Mouse (Mus musculus): ENCODE data around the gene Rbfox3. TPM values are rescaled to one million over a fixed set of nuclear protein-coding genes. Genes with fewer than 3 reads are reported as not detected.

Gene Rbfox3
- polyA plus RNA-seq, 1 experiment from 2014 or later = 31.7 TPM

GRCm38 (mm10) chr11:118574418-118574817, 337.0 kb downstream of the Rbfox3 start:
- Histone ChIP-seq H3K4me2 (ENCODE audit: low read length) (no peak overlapping the region), H3K27ac (replicated peaks; ENCODE audit: low read depth, low read length) (no peak overlapping the region), H3K36me3 (ENCODE audit: control insufficient read depth, insufficient read depth, low read length) (no peaks in the 10 kb centered on the region), H3K4me1 (ENCODE audit: control insufficient read depth, insufficient read depth, low read length) (peaks cover 22% of the 10 kb centered on the region; the same call in 1 of the 2 replicates), H3K9ac (replicated peaks; ENCODE audit: low read length) (no peak overlapping the region), H3K27me3 (ENCODE audit: control insufficient read depth, insufficient read depth, low read length) (peaks cover 30% of the 10 kb centered on the region), H3K4me3 (replicated peaks; ENCODE audit: low read depth, low read length) (no peak overlapping the region), H3K9me3 (ENCODE audit: control insufficient read depth, low read length) (no peaks in the 10 kb centered on the region)
- no peak for DNase-seq
- 84% methylated on average over 5 of the region's 5 CpGs for WGBS
- ATAC-seq (ENCODE audit: low FRiP score, low TSS enrichment) = no peak

- Histone ChIP-seq H3K4me3 (replicated peaks; ENCODE audit: low read depth, low read length) (no peak overlapping the region), H3K9ac (replicated peaks; ENCODE audit: low read length) (no peak overlapping the region), H3K36me3 (ENCODE audit: control insufficient read depth, insufficient read depth, low read length) (no peaks in the 10 kb centered on the region), H3K27ac (replicated peaks; ENCODE audit: low read depth, low read length) (no peak overlapping the region), H3K9me3 (ENCODE audit: control insufficient read depth, low read length) (no peaks in the 10 kb centered on the region), H3K4me2 (ENCODE audit: low read length) (no peak overlapping the region), H3K27me3 (ENCODE audit: control insufficient read depth, insufficient read depth, low read length) (peaks cover 38% of the 10 kb centered on the region), H3K4me1 (ENCODE audit: control insufficient read depth, insufficient read depth, low read length) (peaks cover 30% of the 10 kb centered on the region; the same call in 1 of the 2 replicates)
- DNase-seq = peak; percentile 87
- 0% methylated on average over 3 of the region's 3 CpGs for WGBS
- ATAC-seq (ENCODE audit: low FRiP score, low TSS enrichment) = no peak
Measured at GRCm38 (mm10) chr11:118573569-118573968, 337.8 kb downstream of the Rbfox3 start.

DNA sequence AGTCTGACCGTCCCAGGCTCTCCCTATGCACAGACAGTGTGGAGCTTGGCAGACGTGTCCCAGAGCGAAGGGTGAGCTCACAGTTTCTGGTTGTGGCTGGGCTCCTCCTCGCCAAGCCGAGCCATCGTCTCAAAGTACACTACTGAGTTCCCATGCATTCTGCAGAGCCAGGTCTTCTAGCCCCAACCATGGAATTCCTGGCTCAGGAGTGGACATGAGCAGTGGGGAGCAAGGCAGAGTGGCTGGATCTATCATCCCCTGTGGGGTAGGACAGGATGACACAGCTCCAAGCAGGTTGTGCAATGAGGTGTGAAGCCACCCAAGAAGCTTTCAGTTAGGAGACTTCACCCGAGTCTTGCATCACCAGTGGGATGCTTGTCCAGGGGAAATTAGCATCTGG, 338.4 kb downstream of the Rbfox3 start:
- Histone ChIP-seq H3K4me2 (ENCODE audit: low read length) (no peak overlapping the region), H3K9ac (replicated peaks; ENCODE audit: low read length) (no peak overlapping the region), H3K9me3 (ENCODE audit: control insufficient read depth, low read length) (no peaks in the 10 kb centered on the region), H3K36me3 (ENCODE audit: control insufficient read depth, insufficient read depth, low read length) (no peaks in the 10 kb centered on the region), H3K4me3 (replicated peaks; ENCODE audit: low read depth, low read length) (no peak overlapping the region), H3K4me1 (ENCODE audit: control insufficient read depth, insufficient read depth, low read length) (peaks cover 31% of the 10 kb centered on the region; the same call in 1 of the 2 replicates), H3K27me3 (ENCODE audit: control insufficient read depth, insufficient read depth, low read length) (peaks cover 44% of the 10 kb centered on the region), H3K27ac (replicated peaks; ENCODE audit: low read depth, low read length) (no peak overlapping the region)
- WGBS = 66% methylated on average over 7 of the region's 7 CpGs
- DNase-seq (no peak), ATAC-seq (ENCODE audit: low FRiP score, low TSS enrichment) (no peak)

- Histone ChIP-seq H3K36me3 (ENCODE audit: control insufficient read depth, insufficient read depth, low read length) (no peaks in the 10 kb centered on the region), H3K27ac (replicated peaks; ENCODE audit: low read depth, low read length) (0 out of 2 replicates have a peak overlapping the region, but pooled peaks have one; percentile 8), H3K27me3 (ENCODE audit: control insufficient read depth, insufficient read depth, low read length) (peaks cover 45% of the 10 kb centered on the region), H3K9me3 (ENCODE audit: control insufficient read depth, low read length) (no peaks in the 10 kb centered on the region), H3K4me1 (ENCODE audit: control insufficient read depth, insufficient read depth, low read length) (peaks cover 15% of the 10 kb centered on the region; the same call in 1 of the 2 replicates), H3K4me3 (replicated peaks; ENCODE audit: low read depth, low read length) (peak overlapping the region; percentile 46), H3K4me2 (ENCODE audit: low read length) (peak overlapping the region; percentile 88), H3K9ac (replicated peaks; ENCODE audit: low read length) (peak overlapping the region; percentile 50)
- WGBS = 0% methylated on average over 27 of the region's 27 CpGs
- ATAC-seq (ENCODE audit: low FRiP score, low TSS enrichment) (no peak), DNase-seq (peak; percentile 59)
Measured at GRCm38 (mm10) chr11:118570164-118570563, 341.2 kb downstream of the Rbfox3 start.

GRCm38 (mm10) chr11:118569571-118570062, 341.8 kb downstream of the Rbfox3 start:
- DNase-seq (peak; percentile 69), ATAC-seq (ENCODE audit: low FRiP score, low TSS enrichment) (no peak; the same call in 1 of the 2 replicates)
- Histone ChIP-seq H3K4me1 (ENCODE audit: control insufficient read depth, insufficient read depth, low read length) (peaks cover 15% of the 10 kb centered on the region; the same call in 1 of the 2 replicates), H3K4me2 (ENCODE audit: low read length) (peak overlapping the region; percentile 88), H3K36me3 (ENCODE audit: control insufficient read depth, insufficient read depth, low read length) (no peaks in the 10 kb centered on the region), H3K27ac (replicated peaks; ENCODE audit: low read depth, low read length) (0 out of 2 replicates have a peak overlapping the region, but pooled peaks have one; percentile 8), H3K9ac (replicated peaks; ENCODE audit: low read length) (peak overlapping the region; percentile 50), H3K9me3 (ENCODE audit: control insufficient read depth, low read length) (no peaks in the 10 kb centered on the region), H3K27me3 (ENCODE audit: control insufficient read depth, insufficient read depth, low read length) (peaks cover 45% of the 10 kb centered on the region), H3K4me3 (replicated peaks; ENCODE audit: low read depth, low read length) (peak overlapping the region; percentile 46)
- WGBS = under 1% methylated on average over 33 of the region's 51 CpGs

DNA sequence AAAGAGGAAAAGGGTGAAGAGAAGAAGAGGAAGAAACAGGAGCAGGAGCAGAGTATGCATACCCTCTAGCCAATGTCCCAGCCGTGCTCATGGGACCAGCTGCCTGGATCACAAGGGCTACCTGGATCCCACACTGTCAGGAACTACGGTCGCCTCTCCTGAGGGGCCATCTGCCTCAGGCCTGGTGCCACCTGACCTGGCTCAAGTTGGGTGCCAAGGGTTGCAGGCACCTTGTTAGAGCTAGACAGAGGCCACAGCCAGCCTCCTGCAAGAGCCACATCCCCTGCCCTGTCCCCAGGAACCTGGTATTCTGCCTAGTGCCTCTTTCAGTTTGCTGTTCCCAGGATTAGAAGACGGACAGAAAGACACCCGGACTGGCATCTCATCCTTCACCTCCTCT, 347.5 kb downstream of the Rbfox3 start:
- 91% methylated on average over 5 of the region's 5 CpGs for WGBS
- H3K9ac ChIP-seq (replicated peaks; ENCODE audit: low read length) = no peak overlapping the region
- no peak overlapping the region for H3K27ac ChIP-seq (replicated peaks; ENCODE audit: low read depth, low read length)
- H3K4me2 ChIP-seq (ENCODE audit: low read length) = no peak overlapping the region
- no peaks in the 10 kb centered on the region for H3K9me3 ChIP-seq (ENCODE audit: control insufficient read depth, low read length)
- no peaks in the 10 kb centered on the region for H3K36me3 ChIP-seq (ENCODE audit: control insufficient read depth, insufficient read depth, low read length)
- no peak overlapping the region for H3K4me3 ChIP-seq (replicated peaks; ENCODE audit: low read depth, low read length)
- ATAC-seq (ENCODE audit: low FRiP score, low TSS enrichment) (no peak), DNase-seq (no peak)
- 0 out of 2 replicates have a peak, but pooled peaks cover 4% of the 10 kb centered on the region for H3K4me1 ChIP-seq (ENCODE audit: control insufficient read depth, insufficient read depth, low read length)
- H3K27me3 ChIP-seq (ENCODE audit: control insufficient read depth, insufficient read depth, low read length) = peaks cover 10% of the 10 kb centered on the region; the same call in 1 of the 2 replicates

GRCm38 (mm10) chr11:118562847-118563246, 348.6 kb downstream of the Rbfox3 start:
- DNase-seq = no peak
- H3K4me3 ChIP-seq (replicated peaks; ENCODE audit: low read depth, low read length) = no peak overlapping the region
- no peak for ATAC-seq (ENCODE audit: low FRiP score, low TSS enrichment)
- no peak overlapping the region for H3K4me2 ChIP-seq (ENCODE audit: low read length)
- H3K9ac ChIP-seq (replicated peaks; ENCODE audit: low read length) = no peak overlapping the region
- no peaks in the 10 kb centered on the region for H3K9me3 ChIP-seq (ENCODE audit: control insufficient read depth, low read length)
- H3K27ac ChIP-seq (replicated peaks; ENCODE audit: low read depth, low read length) = no peak overlapping the region
- 90% methylated on average over 4 of the region's 4 CpGs for WGBS
- no peaks in the 10 kb centered on the region for H3K36me3 ChIP-seq (ENCODE audit: control insufficient read depth, insufficient read depth, low read length)
- H3K27me3 ChIP-seq (ENCODE audit: control insufficient read depth, insufficient read depth, low read length) = no peaks in the 10 kb centered on the region
- no peaks in the 10 kb centered on the region for H3K4me1 ChIP-seq (ENCODE audit: control insufficient read depth, insufficient read depth, low read length)

DNA sequence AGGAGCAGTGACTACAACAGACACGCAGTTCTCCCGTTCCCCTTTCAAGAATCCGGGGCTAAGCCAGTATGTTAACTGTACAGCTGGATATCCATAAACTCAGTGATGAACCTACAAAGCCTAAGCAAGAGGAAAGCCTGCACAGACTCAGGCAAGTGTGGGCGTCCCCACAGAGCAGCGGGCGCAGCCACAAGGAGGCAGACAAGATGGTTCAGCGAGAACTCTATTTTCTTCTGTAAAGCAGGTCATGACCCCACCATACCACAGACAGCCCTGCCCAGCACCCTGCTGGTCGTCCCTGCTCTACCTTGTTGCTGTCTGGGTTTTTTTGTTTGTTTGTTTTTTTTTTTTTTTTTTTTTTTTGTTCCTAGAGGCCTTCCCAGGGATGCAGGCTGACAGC, 353.2 kb downstream of the Rbfox3 start:
- Histone ChIP-seq H3K9ac (replicated peaks; ENCODE audit: low read length) (no peak overlapping the region), H3K27me3 (ENCODE audit: control insufficient read depth, insufficient read depth, low read length) (no peaks in the 10 kb centered on the region), H3K27ac (replicated peaks; ENCODE audit: low read depth, low read length) (no peak overlapping the region), H3K9me3 (ENCODE audit: control insufficient read depth, low read length) (no peaks in the 10 kb centered on the region), H3K36me3 (ENCODE audit: control insufficient read depth, insufficient read depth, low read length) (no peaks in the 10 kb centered on the region), H3K4me3 (replicated peaks; ENCODE audit: low read depth, low read length) (no peak overlapping the region), H3K4me2 (ENCODE audit: low read length) (no peak overlapping the region), H3K4me1 (ENCODE audit: control insufficient read depth, insufficient read depth, low read length) (peaks cover 15% of the 10 kb centered on the region)
- 53% methylated on average over 8 of the region's 8 CpGs for WGBS
- DNase-seq (no peak), ATAC-seq (ENCODE audit: low FRiP score, low TSS enrichment) (no peak)

DNA sequence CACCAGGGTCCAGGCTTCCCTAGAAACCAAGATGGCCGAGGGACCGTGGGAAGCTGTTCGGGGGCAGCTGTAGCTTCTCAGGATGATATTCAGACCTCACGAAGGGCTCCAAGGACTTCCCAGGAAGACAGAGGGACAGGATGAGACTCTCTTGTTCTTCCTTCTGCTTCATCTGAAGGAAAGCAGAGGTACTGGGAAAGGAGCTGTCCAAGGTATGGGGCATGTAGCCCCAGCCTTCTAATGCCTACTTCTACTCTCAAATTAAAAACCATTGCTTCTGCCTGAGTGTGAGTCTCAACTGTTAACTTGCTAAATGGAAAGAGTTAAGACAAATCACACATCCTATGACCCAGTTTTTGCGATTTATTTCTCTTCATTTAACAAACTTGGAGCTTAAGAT, 355.8 kb downstream of the Rbfox3 start:
- 72% methylated on average over 5 of the region's 5 CpGs for WGBS
- no peak overlapping the region for H3K27ac ChIP-seq (replicated peaks; ENCODE audit: low read depth, low read length)
- peaks cover 33% of the 10 kb centered on the region for H3K4me1 ChIP-seq (ENCODE audit: control insufficient read depth, insufficient read depth, low read length)
- no peak overlapping the region for H3K4me2 ChIP-seq (ENCODE audit: low read length)
- no peak overlapping the region for H3K4me3 ChIP-seq (replicated peaks; ENCODE audit: low read depth, low read length)
- ATAC-seq (ENCODE audit: low FRiP score, low TSS enrichment) (no peak), DNase-seq (no peak)
- H3K27me3 ChIP-seq (ENCODE audit: control insufficient read depth, insufficient read depth, low read length) = no peaks in the 10 kb centered on the region
- H3K9ac ChIP-seq (replicated peaks; ENCODE audit: low read length) = no peak overlapping the region
- no peaks in the 10 kb centered on the region for H3K36me3 ChIP-seq (ENCODE audit: control insufficient read depth, insufficient read depth, low read length)
- H3K9me3 ChIP-seq (ENCODE audit: control insufficient read depth, low read length) = no peaks in the 10 kb centered on the region
